Mouse (Mus musculus) monocyte, adult 5-6 weeks (primary cell): ENCODE results near the gene Tpcn1. TPM values are rescaled to one million over a fixed set of nuclear protein-coding genes. Genes with fewer than 3 reads are reported as not detected.
A peak's percentile ranks its signal among the peaks of the same experiment; 100 is the strongest.

Experiments
- ATAC-seq: fragments of 153-309, 156-312 bp; replicated peaks from 2 replicates; pipeline ENCODE4 v1.8.0; 2017; ENCODE audit warnings: mild to moderate bottlenecking; ENCODE audit not compliant: low TSS enrichment, insufficient number of reproducible peaks, severe bottlenecking, poor library complexity, low FRiP score
- total RNA-seq: library from RNA; stranded (forward); fragments of 200-1000, 200-491, 200-594 nt; gene quantifications from 3 replicates; pipeline ENCODE4 v1.2.3, GENCODE M21; 2017

Tpcn1 gene
- total RNA-seq, 1 experiment from 2014 or later = 8.8 TPM

DNA sequence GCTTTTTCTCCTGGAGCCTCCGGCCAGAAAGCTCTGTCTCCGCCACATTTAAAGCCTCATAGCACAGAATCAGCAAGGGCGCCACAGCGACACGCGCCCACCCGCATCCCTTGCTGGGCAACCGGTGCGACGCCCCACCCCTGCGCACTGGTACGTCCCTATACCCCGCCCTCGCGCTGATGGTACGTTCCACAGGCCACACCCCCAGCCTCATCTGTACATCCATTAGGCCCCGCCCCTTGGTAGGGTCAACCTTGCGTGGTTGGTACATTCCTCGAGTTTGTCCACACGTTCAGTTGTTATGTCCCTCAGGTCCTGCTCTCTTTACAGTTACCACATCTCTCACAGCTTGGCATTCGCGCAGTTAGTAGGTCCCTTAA is 24.0 kb upstream of the Tpcn1 start, which contains the start of the genes Rita1 and Ddx54:
Gene Rita1, minus strand, starts transcription at position 148 of the 380 bp plus-strand sequence.
Gene Ddx54, plus strand, starts transcription at position 298 of the 380 bp plus-strand sequence.
- ATAC-seq = peak; percentile 73

GRCm38 (mm10) chr5:120611416-120611815 is 22.9 kb upstream of the Tpcn1 start:
- ATAC-seq = no peak

DNA sequence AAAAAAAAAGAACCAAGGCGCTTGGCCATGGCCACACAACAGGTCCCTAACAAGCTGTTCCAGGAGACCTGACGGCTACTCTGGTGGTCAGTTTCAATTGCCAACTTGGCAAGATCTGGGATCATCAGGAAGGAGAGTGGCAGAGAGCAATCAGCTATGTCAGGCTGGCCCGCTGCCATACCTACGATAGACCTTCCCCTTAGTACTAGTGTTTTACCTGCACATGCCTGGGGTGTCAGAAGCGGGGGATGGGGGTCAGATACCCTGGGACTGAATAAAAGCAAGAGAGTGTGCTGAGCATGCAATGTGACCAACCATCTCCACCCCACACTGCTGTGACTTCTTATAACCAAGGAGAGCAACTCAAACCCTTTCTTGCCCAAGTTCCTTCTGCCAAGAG is 22.4 kb upstream of the Tpcn1 start:
- ATAC-seq = no peak

DNA sequence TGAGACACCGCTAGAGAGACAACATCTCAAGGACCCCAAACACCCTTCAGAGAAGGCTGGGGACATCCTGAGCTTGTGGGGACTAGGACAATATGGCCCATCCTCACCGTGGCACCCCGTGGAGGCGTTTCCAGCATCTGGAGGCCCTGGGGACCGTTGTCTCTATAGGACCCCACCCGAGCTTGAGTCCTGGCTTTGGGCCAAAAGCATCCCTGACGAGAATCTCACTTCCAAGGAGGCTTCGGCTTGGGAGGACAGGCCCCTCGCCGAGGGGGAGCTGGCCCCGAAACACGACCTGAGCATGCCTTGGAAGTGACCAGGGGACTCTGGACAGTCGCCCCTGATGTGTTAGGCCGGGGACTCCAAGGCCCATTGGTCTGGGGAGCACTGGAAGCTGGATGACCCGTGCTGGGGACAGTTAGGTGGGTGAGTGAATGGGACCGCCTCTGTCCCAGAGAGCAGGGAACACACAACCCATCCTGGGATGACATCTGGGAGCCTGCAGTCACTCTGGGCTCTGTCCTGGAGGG is 20.8 kb upstream of the Tpcn1 start:
- no peak for ATAC-seq

DNA sequence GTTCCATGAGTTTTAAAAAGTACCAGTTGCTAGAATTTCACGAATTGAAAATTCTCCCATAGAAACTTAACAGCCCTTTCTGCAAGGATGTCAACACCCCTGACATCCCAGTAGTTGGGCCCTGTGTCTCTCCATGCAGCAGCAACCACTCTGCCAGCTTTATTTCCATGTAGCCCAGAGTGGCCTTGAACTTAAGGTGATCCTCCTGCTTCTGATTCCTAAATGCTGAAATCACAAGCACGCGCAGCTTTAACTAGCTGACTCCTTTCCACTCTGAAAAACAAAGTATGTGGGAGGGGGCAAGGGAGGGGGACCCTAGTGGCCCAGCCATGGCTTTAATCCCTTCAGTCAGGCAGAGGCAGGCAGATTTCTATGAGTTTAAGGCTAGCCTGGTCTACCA is 18.9 kb upstream of the Tpcn1 start:
- ATAC-seq = no peak

DNA sequence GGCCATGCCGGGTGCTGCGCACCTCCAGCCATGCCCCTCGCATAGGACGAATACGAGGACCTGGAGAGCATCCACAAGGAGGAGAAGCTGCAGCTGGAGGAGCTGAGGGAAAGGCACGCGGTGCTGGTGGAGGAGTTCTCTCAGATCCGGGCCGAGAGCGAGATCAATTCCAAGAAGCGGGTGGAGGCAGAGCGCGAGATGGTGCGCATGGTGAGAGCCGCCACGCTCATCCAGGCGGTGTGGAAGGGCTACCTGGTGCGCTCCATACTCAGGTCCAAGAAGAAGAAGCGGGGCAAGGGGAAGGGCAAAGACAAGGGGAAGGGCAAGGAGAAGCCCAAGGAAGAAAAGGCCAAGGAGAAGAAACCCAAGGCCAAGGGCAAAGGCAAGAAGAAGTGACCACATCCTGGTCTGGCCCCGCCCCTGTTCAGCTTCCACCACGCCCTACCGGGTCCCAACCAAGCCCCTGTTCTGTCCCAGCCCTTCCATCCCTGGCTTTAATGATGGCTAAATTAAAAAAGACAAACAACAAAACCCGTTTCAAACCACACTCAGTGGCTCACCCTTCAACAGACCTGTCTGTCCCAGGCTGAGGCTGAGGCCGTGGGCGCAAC is 18.2 kb upstream of the Tpcn1 start:
- ATAC-seq = no peak

DNA sequence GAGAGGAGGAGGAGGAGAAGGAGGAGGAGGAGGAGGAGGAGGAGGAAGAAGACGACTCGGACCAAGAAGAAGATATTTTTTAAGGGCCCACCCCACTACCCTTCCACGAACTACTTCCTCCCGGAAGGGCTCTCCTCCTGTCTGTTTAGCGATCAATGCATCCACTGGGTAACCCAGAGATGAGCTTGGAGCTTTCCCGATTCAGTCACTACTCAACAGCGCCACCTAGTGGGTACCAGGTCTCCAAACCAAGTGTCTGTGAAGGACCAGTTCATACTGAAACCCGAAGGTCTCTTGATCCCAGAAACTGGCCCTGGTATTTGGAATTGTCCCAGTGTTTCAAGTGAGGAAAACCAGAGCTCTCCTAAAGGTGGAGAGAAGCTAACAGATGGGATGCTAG is 17.2 kb upstream of the Tpcn1 start:
- ATAC-seq = peak; percentile 75

- no peak for ATAC-seq
Observed at GRCm38 (mm10) chr5:120605241-120605661, 16.8 kb upstream of the Tpcn1 start.

DNA sequence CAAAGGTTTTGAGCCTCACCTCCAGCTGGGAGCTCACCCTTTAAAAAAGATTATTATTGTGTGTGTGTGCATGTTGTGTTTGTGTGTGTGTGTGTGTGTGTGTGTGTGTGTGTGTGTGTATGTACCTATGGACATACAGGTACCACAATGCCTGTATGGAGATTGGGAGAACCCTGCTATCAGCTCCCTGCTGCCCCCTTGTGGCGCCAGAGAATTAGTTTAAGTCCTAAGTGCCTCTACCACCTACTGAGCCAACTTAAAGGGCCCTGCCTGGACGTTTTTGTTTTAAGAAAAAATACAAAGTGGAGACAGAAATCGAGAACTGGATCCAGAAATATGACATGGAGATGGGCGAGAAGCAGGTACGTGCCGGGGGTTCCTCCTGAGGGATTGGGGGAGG is 16.4 kb upstream of the Tpcn1 start:
- ATAC-seq = peak; percentile 57; the same call in 1 of the 2 replicates

- no peak for ATAC-seq
Observed at GRCm38 (mm10) chr5:120603515-120603914, 15.0 kb upstream of the Tpcn1 start.

DNA sequence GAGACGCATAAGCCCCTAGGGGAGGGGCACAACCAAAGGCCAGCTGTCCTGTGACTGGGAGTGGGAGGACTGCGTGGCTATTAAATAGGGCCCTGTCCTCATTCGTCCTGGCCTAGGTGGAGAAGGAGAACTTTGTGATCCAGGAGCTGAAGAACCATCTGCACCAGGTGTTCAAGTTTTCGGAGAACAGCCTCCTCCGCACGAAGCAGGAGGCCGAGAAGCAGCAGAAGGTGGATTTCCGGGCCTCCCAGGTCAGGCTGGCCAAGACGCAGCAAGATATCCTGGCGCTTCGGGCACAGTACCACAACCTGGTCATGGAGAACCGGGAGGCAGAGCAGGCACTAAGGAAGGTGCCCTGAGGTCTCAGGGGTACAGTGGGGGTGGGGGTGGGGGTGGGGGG is 13.7 kb upstream of the Tpcn1 start:
- no peak for ATAC-seq

DNA sequence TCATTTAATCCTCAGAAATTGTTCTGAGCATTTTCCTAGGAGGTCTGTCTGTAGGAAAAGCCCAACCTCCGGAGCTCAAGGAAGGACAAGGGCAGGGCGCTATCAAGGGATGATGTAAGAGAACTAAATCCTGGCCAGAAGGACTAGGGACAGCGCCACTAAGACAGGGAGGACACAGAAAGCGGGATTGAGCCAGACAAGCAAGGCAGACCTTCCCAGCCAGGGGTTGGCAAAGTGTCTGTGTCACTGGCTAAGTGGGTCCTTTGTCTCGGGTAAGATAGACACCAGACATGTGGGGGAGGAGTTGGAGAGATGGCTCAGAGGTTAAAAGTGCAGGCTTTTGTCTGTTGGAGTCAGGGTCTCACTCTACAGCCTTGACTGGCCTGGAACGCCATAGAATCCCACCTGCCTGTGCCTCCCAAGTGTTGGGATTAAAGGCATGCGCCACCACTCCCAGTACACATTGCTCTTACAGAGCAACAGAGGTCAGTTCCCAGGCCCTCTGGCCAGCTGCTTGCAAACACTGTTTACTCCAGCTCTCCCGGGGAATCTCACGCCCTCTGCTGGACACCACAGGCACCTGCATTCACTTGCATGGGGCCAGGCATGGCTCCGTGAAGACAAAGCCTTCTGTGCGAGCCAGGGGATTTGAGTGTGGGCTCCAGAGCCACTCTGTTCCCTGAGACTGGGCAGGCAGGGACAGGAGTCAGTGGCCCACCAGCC is 12.6 kb upstream of the Tpcn1 start:
- ATAC-seq = no peak

DNA sequence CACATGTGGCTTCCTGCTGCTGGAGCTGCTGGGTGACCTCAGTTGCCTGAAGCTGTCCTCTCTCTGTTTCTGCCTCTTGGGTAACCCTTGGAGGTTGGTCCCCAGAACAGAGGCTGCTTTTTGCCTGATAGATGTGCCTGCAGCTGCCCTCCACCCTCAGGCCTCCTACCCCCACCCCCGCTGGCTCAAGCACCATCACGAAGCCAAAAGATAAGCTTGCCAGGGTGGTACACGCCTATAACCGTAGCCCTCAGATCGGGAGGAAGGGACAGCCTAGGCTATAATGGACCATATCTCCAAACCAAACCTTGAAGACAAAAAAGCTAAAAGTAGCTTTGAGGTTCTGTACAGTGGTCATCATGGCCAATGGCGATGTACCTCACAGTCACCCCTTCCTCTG is 11.2 kb upstream of the Tpcn1 start:
- ATAC-seq = no peak

DNA sequence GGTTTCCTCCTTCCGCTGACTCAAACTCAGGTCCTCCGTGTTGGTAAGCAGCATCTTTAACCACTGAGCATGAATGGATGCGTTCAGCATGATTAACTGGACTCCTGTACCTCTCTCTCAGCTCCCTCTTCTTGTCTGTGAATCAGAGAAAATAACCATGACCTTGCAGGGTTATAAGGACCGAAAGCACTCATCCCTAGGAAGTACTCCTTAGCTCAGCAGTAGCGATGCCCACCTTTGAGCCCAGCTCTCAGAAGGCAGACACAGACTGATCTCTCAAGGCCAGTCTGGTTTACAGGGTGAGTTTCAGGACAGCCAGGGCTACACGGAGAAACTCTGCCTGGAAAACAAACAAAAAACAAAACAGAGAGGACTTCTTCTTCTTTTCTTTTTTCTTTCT is 6.0 kb upstream of the Tpcn1 start:
- no peak for ATAC-seq

GRCm38 (mm10) chr5:120592141-120592540 is 3.7 kb upstream of the Tpcn1 start:
- no peak for ATAC-seq

- ATAC-seq = no peak
Observed at GRCm38 (mm10) chr5:120590356-120591010, 2.0 kb upstream of the Tpcn1 start.

- no peak for ATAC-seq
Observed at GRCm38 (mm10) chr5:120587940-120588568, 419 bp downstream of the Tpcn1 start.

GRCm38 (mm10) chr5:120587616-120587926 is 902 bp downstream of the Tpcn1 start:
- no peak for ATAC-seq
